Mouse (Mus musculus): ENCODE measurements around the gene Sec31a.

- TF ChIP-seq POLR2A (IDR thresholded peaks at IDR 0.05; ENCODE audit: low read depth, low read length), result no peak
- TF ChIP-seq CTCF (conservative IDR thresholded peaks at IDR 0.05; ENCODE audit: insufficient read depth, insufficient read length, low read depth, low read length), result no peak
Observed at GRCm38 (mm10) chr5:100424252-100424651, 8.2 kb upstream of the Sec31a start.

Measured in kidney, adult 2 months (tissue).